Mouse (Mus musculus) megakaryocyte, embryonic 14.5 days (primary cell): Measurements from ENCODE around the gene Dclre1a.

ENCODE experiments used
- FLI1 ChIP-seq: IDR thresholded peaks from 2 replicates; pipeline ENCODE4 v1.6.1; 2012; ENCODE audit warnings: low read length, inconsistent platforms, mixed read lengths
- GATA1 ChIP-seq: IDR thresholded peaks from 3 replicates; pipeline ENCODE4 v1.6.1; 2012; ENCODE audit warnings: mixed read lengths, low read length, inconsistent platforms, borderline replicate concordance

DNA sequence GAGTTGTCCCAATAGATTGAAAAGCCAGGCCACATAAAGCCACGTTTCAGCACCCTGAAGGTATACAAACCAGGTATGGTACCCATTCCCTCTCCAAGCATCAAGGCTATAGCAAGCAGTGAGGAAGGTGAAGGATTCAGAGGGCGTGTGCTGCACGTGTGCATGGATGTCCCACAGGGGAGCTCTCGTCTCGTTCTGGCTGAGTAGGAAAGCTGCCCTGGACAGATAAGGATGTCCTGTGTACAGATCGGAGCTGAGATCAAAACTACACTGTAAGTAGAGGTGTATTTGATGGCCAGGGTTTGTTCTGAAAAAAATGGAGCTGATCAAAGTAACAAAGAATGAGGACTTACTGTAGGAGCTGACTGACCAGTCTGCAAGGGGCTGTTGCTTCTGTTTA, 18.9 kb upstream of the Dclre1a start:
- no peak for TF ChIP-seq GATA1
- TF ChIP-seq FLI1 = no peak
